Mouse (Mus musculus): ENCODE data around the gene Ifna2.
A peak's percentile ranks its signal among the peaks of the same experiment; 100 is the strongest.

DNA sequence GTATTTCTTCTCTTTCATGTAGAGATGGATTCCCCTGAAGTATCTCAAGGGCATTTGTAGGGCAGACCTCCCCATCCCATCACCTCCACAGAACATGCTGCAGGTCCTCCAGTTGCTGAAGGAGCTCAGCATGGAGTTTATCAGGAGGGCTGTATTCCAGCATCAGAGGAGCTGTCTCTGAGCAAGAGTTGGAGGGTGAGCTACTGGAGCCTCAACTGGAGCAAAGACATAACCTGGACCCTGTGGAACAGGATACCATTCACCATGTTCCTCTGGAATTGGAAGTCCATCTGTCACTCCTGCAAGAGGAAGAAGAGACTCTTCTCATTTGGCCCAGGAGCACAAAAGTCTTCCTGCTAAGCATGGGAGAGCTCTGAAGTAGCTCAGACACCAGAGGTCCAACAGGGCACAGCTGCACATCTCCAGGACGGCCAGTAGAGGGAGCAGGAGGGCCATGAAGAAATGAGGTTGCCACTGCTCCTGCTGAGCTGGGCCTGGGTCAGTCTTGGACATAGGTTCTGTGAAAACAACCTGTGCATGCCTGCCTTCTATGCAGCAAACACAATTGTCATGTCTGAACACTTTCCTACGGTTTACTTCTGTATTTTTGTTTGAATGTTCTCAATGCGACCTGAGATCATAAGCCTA lies 12.6 kb upstream of the Ifna2 start:
- no peak for TF ChIP-seq POLR2A (IDR thresholded peaks at IDR 0.05; ENCODE audit: borderline replicate concordance, low read depth, low read length)
- TF ChIP-seq CTCF (IDR thresholded peaks at IDR 0.05; ENCODE audit: low read depth, low read length), result peak; percentile 74

All from bone marrow macrophage, adult 2 months (primary cell).